Mouse (Mus musculus): ENCODE data around the gene Id1. TPM values are rescaled to one million over a fixed set of nuclear protein-coding genes. Genes with fewer than 3 reads are reported as not detected.

Id1 gene
- polyA plus RNA-seq, 1 experiment: 59.5 TPM

- H3K79me2 ChIP-seq (ENCODE audit: control insufficient read depth, insufficient read depth): peaks cover 22% of the 10 kb centered on the region
- no peak overlapping the region for H3ac ChIP-seq (ENCODE audit: control insufficient read depth, insufficient read length)
- H3K4me3 ChIP-seq: peak overlapping the region; percentile 5
Measured at GRCm38 (mm10) chr2:152741153-152742041, 5.3 kb downstream of the Id1 start.

GRCm38 (mm10) chr2:152742435-152742834 is 6.4 kb downstream of the Id1 start:
- Histone ChIP-seq H3ac (ENCODE audit: control insufficient read depth, insufficient read length) (no peak overlapping the region), H3K79me2 (ENCODE audit: control insufficient read depth, insufficient read depth) (peaks cover 11% of the 10 kb centered on the region), H3K4me2 (ENCODE audit: low read depth) (peak overlapping the region; percentile 78), H3K4me3 (no peak overlapping the region), H3K27me3 (ENCODE audit: control insufficient read depth, insufficient read depth, insufficient read length) (no peaks in the 10 kb centered on the region), H3K36me3 (ENCODE audit: control insufficient read depth, insufficient read depth) (no peaks in the 10 kb centered on the region)
- TF ChIP-seq POLR2A (IDR thresholded peaks at IDR 0.05; ENCODE audit: insufficient read length, low read depth) (no peak), USF1 (IDR thresholded peaks at IDR 0.05; ENCODE audit: low read depth) (no peak)

More at GRCm38 (mm10) chr2:152741153-152742041, 5.3 kb downstream of the Id1 start:
- Histone ChIP-seq H3K36me3 (ENCODE audit: control insufficient read depth, insufficient read depth) (no peaks in the 10 kb centered on the region), H3K27me3 (ENCODE audit: control insufficient read depth, insufficient read depth, insufficient read length) (no peaks in the 10 kb centered on the region), H3K4me2 (ENCODE audit: low read depth) (peak overlapping the region; percentile 78)
- TF ChIP-seq E2F4 (IDR thresholded peaks at IDR 0.05; ENCODE audit: insufficient read depth) (no peak), CEBPB (IDR thresholded peaks at IDR 0.05; ENCODE audit: insufficient read depth, poor library complexity, severe bottlenecking) (peak; percentile 96), POLR2A (IDR thresholded peaks at IDR 0.05; ENCODE audit: insufficient read length, low read depth) (peak; percentile 37), MYOG (IDR thresholded peaks at IDR 0.05; ENCODE audit: control insufficient read depth in 1 of 3, insufficient read depth in 1 of 3, insufficient read length in 2 of 3, low read depth in 2 of 3) (peak in 1 of 3 experiments; percentile 47)

GRCm38 (mm10) chr2:152753944-152754711 is 18.1 kb downstream of the Id1 start, which contains the start of gene Cox4i2:
TSS of gene Cox4i2 (plus strand) at chr2:152754173.
- Histone ChIP-seq H3K79me2 (ENCODE audit: control insufficient read depth, insufficient read depth) (no peaks in the 10 kb centered on the region), H3K4me2 (ENCODE audit: low read depth) (no peak within 1 kb of the TSS), H3K27me3 (ENCODE audit: control insufficient read depth, insufficient read depth, insufficient read length) (no peaks in the 10 kb centered on the region), H3ac (ENCODE audit: control insufficient read depth, insufficient read length) (no peak within 1 kb of the TSS), H3K4me3 (no peak within 1 kb of the TSS), H3K36me3 (ENCODE audit: control insufficient read depth, insufficient read depth) (no peaks in the 10 kb centered on the region)
- TF ChIP-seq E2F4 (IDR thresholded peaks at IDR 0.05; ENCODE audit: insufficient read depth) (no peak), MAX (IDR thresholded peaks at IDR 0.05; ENCODE audit: low read depth) (no peak), TCF3 (IDR thresholded peaks at IDR 0.05; ENCODE audit: insufficient read length, low read depth) (no peak), USF1 (IDR thresholded peaks at IDR 0.05; ENCODE audit: low read depth) (no peak), CEBPB (IDR thresholded peaks at IDR 0.05; ENCODE audit: insufficient read depth, poor library complexity, severe bottlenecking) (no peak), POLR2AphosphoS2 (IDR thresholded peaks at IDR 0.05; ENCODE audit: insufficient read length, low read depth) (no peak), SRF (IDR thresholded peaks at IDR 0.05; ENCODE audit: control insufficient read depth, insufficient read length, low read depth) (no peak), POLR2A (IDR thresholded peaks at IDR 0.05; ENCODE audit: insufficient read length, low read depth) (no peak), REST (IDR thresholded peaks at IDR 0.05; ENCODE audit: insufficient read depth, insufficient read length) (no peak), MYOD1 (IDR thresholded peaks at IDR 0.05; ENCODE audit: control insufficient read depth in 1 of 3, insufficient read length in 2 of 3, low read depth in 2 of 3) (no peak), TCF12 (IDR thresholded peaks at IDR 0.05; ENCODE audit: insufficient read depth, poor library complexity, severe bottlenecking) (no peak), MYOG (IDR thresholded peaks at IDR 0.05; ENCODE audit: control insufficient read depth in 1 of 3, insufficient read depth in 1 of 3, insufficient read length in 2 of 3, low read depth in 2 of 3) (no peak)

- Histone ChIP-seq H3K4me3 (no peak overlapping the region), H3K4me2 (ENCODE audit: low read depth) (no peak overlapping the region), H3K27me3 (ENCODE audit: control insufficient read depth, insufficient read depth, insufficient read length) (no peaks in the 10 kb centered on the region), H3K79me2 (ENCODE audit: control insufficient read depth, insufficient read depth) (no peaks in the 10 kb centered on the region), H3ac (ENCODE audit: control insufficient read depth, insufficient read length) (no peak overlapping the region), H3K36me3 (ENCODE audit: control insufficient read depth, insufficient read depth) (no peaks in the 10 kb centered on the region)
- TF ChIP-seq MYOD1 (IDR thresholded peaks at IDR 0.05; ENCODE audit: control insufficient read depth in 1 of 3, insufficient read length in 2 of 3, low read depth in 2 of 3): no peak
- no peak for TF ChIP-seq MAX (IDR thresholded peaks at IDR 0.05; ENCODE audit: low read depth)
Measured at GRCm38 (mm10) chr2:152756474-152757393, 20.7 kb downstream of the Id1 start.

GRCm38 (mm10) chr2:152757478-152757877 is 21.4 kb downstream of the Id1 start:
- Histone ChIP-seq H3K4me2 (ENCODE audit: low read depth) (no peak overlapping the region), H3K4me3 (no peak overlapping the region), H3K36me3 (ENCODE audit: control insufficient read depth, insufficient read depth) (no peaks in the 10 kb centered on the region), H3K27me3 (ENCODE audit: control insufficient read depth, insufficient read depth, insufficient read length) (no peaks in the 10 kb centered on the region), H3K79me2 (ENCODE audit: control insufficient read depth, insufficient read depth) (no peaks in the 10 kb centered on the region), H3ac (ENCODE audit: control insufficient read depth, insufficient read length) (no peak overlapping the region)
- no peak for TF ChIP-seq USF1 (IDR thresholded peaks at IDR 0.05; ENCODE audit: low read depth)
- no peak for TF ChIP-seq MYOD1 (IDR thresholded peaks at IDR 0.05; ENCODE audit: control insufficient read depth in 1 of 3, insufficient read length in 2 of 3, low read depth in 2 of 3)
- TF ChIP-seq MAX (IDR thresholded peaks at IDR 0.05; ENCODE audit: low read depth): no peak
- TF ChIP-seq TCF12 (IDR thresholded peaks at IDR 0.05; ENCODE audit: insufficient read depth, poor library complexity, severe bottlenecking): no peak
- TF ChIP-seq REST (IDR thresholded peaks at IDR 0.05; ENCODE audit: insufficient read depth, insufficient read length): no peak
- TF ChIP-seq POLR2AphosphoS2 (IDR thresholded peaks at IDR 0.05; ENCODE audit: insufficient read length, low read depth): no peak
- no peak for TF ChIP-seq POLR2A (IDR thresholded peaks at IDR 0.05; ENCODE audit: insufficient read length, low read depth)
- no peak for TF ChIP-seq TCF3 (IDR thresholded peaks at IDR 0.05; ENCODE audit: insufficient read length, low read depth)

All from myocyte (in vitro differentiated cells).